Mouse (Mus musculus): Measurements from ENCODE around the gene Kif19a. TPM values are rescaled to one million over a fixed set of nuclear protein-coding genes. Genes with fewer than 3 reads are reported as not detected.

Gene Kif19a
- polyA plus RNA-seq, 1 experiment from 2014 or later = 0.66 TPM

DNA sequence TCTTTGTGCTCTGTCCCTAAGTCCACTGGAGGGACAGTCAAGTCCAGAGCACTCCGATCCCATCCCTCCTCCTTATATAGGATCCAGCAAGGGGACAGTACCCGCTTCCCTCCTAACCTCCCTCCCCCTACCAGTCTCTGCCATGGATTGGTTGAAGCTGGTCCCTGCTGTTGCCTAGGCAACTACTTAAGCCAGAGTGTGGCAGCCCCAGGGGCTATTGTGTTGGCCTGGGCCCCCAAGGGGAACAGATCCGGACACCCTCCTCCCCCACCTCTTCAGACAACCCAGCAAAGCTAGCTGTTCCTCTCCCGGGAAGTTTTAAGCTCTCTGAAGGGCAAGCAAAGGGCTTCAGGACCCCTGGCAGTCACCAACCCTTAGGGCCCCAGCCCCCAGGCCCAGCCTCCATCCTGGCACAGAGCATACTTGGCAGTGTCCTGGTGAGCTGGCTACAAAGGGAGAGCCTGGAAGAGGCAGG, 30.7 kb downstream of the Kif19a start, which contains the start of gene Btbd17:
TSS of gene Btbd17 (minus strand) at position 98 of the 475 bp plus-strand sequence.
- H3K9me3 ChIP-seq (ENCODE audit: control insufficient read depth, low read length) = no peaks in the 10 kb centered on the region
- no peaks in the 10 kb centered on the region for H3K27me3 ChIP-seq (replicated peaks; ENCODE audit: control insufficient read depth, insufficient read depth, low read length)
- peak within 1 kb of the TSS; percentile 94 for H3K27ac ChIP-seq (ENCODE audit: low read length)
- peak within 1 kb of the TSS; percentile 46 for H3K4me2 ChIP-seq (ENCODE audit: low read length)
- peak; percentile 80 for ATAC-seq
- peaks cover 53% of the 10 kb centered on the region for H3K4me1 ChIP-seq (replicated peaks; ENCODE audit: control insufficient read depth, insufficient read depth, low read length)
- 0% methylated on average over 4 of the region's 4 CpGs for WGBS
- H3K36me3 ChIP-seq (ENCODE audit: control insufficient read depth, insufficient read depth) = no peaks in the 10 kb centered on the region
- H3K9ac ChIP-seq (replicated peaks; ENCODE audit: low read depth, low read length) = peak within 1 kb of the TSS; percentile 41
- peak within 1 kb of the TSS; percentile 40 for H3K4me3 ChIP-seq (replicated peaks; ENCODE audit: low read length)

DNA sequence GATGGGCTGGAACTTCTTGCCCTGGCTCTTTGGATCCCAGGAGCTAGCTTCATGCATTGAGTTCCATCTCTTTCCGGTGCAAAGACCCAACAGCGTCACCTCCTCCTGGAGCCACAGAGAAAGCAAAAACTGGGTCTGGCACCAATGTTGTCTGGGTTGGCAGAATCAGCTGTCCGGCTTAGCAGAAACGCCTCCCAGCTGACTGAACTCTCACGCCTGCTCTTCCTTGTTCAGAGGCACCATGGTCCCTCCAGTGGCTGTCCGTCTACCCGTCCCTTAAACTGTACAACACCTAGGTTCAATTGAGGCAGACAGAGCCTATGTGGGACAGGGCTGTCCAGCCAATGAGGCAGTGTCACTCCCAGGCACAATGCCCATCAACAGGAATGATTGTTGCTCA, 32.0 kb downstream of the Kif19a start:
- no peaks in the 10 kb centered on the region for H3K9me3 ChIP-seq (ENCODE audit: control insufficient read depth, low read length)
- no peaks in the 10 kb centered on the region for H3K36me3 ChIP-seq (ENCODE audit: control insufficient read depth, insufficient read depth)
- 90% methylated on average over 7 of the region's 7 CpGs for WGBS
- H3K4me1 ChIP-seq (replicated peaks; ENCODE audit: control insufficient read depth, insufficient read depth, low read length) = peaks cover 44% of the 10 kb centered on the region
- H3K4me2 ChIP-seq (ENCODE audit: low read length) = no peak overlapping the region
- H3K9ac ChIP-seq (replicated peaks; ENCODE audit: low read depth, low read length) = no peak overlapping the region
- no peak overlapping the region for H3K4me3 ChIP-seq (replicated peaks; ENCODE audit: low read length)
- ATAC-seq = no peak
- H3K27ac ChIP-seq (ENCODE audit: low read length) = no peak overlapping the region
- H3K27me3 ChIP-seq (replicated peaks; ENCODE audit: control insufficient read depth, insufficient read depth, low read length) = no peaks in the 10 kb centered on the region

DNA sequence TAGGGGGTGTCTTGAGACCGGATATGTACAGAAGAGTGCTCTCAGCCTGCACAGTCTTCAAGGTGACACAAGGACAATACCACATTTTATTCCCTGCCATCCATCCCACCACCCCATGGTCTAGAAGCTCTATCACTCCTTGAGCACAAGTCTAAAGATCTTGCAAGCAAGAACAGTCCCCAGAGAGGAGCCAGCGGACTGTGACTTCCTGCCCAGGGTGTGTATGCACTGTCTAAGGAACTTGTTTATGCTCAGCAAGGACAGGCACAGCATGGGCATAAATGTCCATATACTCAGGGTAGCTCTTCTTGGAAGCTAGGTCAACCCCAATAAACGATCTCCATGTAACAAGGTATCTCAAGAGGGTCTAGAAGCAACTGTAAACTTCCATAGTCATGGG, 32.8 kb downstream of the Kif19a start:
- no peak overlapping the region for H3K9ac ChIP-seq (replicated peaks; ENCODE audit: low read depth, low read length)
- 96% methylated on average over 3 of the region's 3 CpGs for WGBS

DNA sequence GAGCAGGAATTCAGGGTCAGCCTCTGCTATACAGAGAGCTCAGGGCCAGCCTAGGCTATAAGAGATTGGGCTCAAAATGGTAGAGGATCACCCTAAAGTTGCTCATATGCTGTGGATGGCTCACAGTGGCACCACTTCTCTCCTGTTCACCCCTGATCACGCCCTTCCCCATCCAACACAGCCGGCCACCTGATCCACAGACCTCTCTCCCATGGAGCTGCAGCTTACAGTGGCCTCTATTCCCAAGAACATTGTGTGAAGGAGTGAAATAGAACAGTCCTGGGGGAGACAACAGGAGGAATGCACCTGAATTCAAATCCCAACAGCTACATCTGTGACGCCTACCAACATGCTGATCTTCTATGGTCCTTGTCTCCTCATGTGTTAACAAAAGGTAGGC, 33.4 kb downstream of the Kif19a start, which contains the start of gene Gpr142:
TSS of gene Gpr142 (plus strand) at position 301 of the 400 bp plus-strand sequence.
- ATAC-seq = no peak

More for the DNA sequence above, 32.8 kb downstream of the Kif19a start:
- Histone ChIP-seq H3K27me3 (replicated peaks; ENCODE audit: control insufficient read depth, insufficient read depth, low read length) (no peaks in the 10 kb centered on the region), H3K4me2 (ENCODE audit: low read length) (no peak overlapping the region), H3K4me3 (replicated peaks; ENCODE audit: low read length) (no peak overlapping the region), H3K4me1 (replicated peaks; ENCODE audit: control insufficient read depth, insufficient read depth, low read length) (peaks cover 39% of the 10 kb centered on the region), H3K9me3 (ENCODE audit: control insufficient read depth, low read length) (no peaks in the 10 kb centered on the region), H3K27ac (ENCODE audit: low read length) (no peak overlapping the region), H3K36me3 (ENCODE audit: control insufficient read depth, insufficient read depth) (no peaks in the 10 kb centered on the region)
- no peak for ATAC-seq

DNA sequence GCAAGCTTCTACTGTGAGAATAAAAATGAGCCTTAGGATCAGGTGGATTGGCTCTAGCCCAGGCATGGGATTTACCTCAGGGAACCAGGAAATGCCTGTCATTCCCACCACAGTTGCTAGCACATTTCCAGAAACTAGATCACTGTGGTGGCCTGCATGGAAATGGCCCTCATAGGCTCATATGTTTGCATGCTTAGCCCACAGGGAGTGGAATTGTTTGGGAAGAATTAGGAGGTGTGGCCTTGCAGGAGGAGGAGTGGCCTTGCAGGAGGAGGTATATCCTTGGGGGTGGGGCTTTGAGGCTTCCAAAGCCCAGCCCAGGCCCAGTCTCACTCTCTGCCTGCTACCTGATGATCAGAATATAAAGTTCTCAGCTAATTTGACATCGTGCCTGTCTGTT, 36.7 kb downstream of the Kif19a start:
- no peaks in the 10 kb centered on the region for H3K36me3 ChIP-seq (ENCODE audit: control insufficient read depth, insufficient read depth)
- 89% methylated on average over 1 of the region's 1 CpGs for WGBS
- peaks cover 9% of the 10 kb centered on the region for H3K4me1 ChIP-seq (replicated peaks; ENCODE audit: control insufficient read depth, insufficient read depth, low read length)
- no peak for ATAC-seq
- no peak overlapping the region for H3K27ac ChIP-seq (ENCODE audit: low read length)
- no peak overlapping the region for H3K9ac ChIP-seq (replicated peaks; ENCODE audit: low read depth, low read length)
- no peak overlapping the region for H3K4me2 ChIP-seq (ENCODE audit: low read length)
- H3K27me3 ChIP-seq (replicated peaks; ENCODE audit: control insufficient read depth, insufficient read depth, low read length) = no peaks in the 10 kb centered on the region
- no peaks in the 10 kb centered on the region for H3K9me3 ChIP-seq (ENCODE audit: control insufficient read depth, low read length)
- no peak overlapping the region for H3K4me3 ChIP-seq (replicated peaks; ENCODE audit: low read length)

More for the DNA sequence above, 33.4 kb downstream of the Kif19a start, which contains the start of gene Gpr142:
- H3K9ac ChIP-seq (replicated peaks; ENCODE audit: low read depth, low read length) = no peak within 1 kb of the TSS
- no peaks in the 10 kb centered on the region for H3K36me3 ChIP-seq (ENCODE audit: control insufficient read depth, insufficient read depth)
- H3K4me3 ChIP-seq (replicated peaks; ENCODE audit: low read length) = no peak within 1 kb of the TSS
- H3K4me2 ChIP-seq (ENCODE audit: low read length) = no peak within 1 kb of the TSS
- no peaks in the 10 kb centered on the region for H3K27me3 ChIP-seq (replicated peaks; ENCODE audit: control insufficient read depth, insufficient read depth, low read length)
- 98% methylated on average over 3 of the region's 3 CpGs for WGBS
- H3K9me3 ChIP-seq (ENCODE audit: control insufficient read depth, low read length) = no peaks in the 10 kb centered on the region
- peaks cover 36% of the 10 kb centered on the region for H3K4me1 ChIP-seq (replicated peaks; ENCODE audit: control insufficient read depth, insufficient read depth, low read length)
- H3K27ac ChIP-seq (ENCODE audit: low read length) = no peak within 1 kb of the TSS

DNA sequence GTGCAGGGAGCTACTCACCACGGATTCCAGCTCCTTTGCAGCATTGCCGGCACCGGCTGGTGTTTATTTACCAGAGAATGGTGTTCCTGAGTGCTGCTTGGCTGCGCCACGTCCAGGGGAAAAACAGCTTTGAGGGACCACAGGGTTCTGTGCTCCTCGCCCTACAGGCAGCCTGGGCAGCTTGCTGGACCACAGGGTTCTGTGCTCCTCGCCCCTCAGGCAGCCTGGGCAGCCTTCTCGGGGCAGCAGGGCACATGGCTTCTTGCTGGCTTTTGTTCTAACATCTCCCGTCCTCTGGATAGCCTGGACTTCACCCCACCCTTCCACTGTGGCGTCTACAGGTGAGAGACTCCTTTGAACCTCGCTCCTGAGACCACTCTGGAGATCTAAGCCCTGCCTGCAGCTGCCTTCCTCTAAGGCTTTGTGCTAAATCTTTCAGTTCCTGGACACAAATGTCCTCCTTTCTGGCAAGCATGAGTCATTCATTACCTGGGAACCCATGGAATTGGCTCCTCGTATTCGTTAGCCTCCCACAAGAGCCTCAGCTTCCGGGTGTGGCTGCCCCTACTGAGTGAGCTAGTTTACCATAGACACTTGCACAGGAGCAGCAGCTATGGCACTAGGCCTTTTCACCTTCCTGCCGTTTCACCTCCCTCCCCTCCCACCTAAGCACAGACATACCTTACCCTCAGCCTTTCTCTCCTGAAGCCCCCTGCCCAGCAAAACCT, 37.5 kb downstream of the Kif19a start:
- Histone ChIP-seq H3K27ac (ENCODE audit: low read length) (no peak overlapping the region), H3K4me3 (replicated peaks; ENCODE audit: low read length) (no peak overlapping the region), H3K9me3 (ENCODE audit: control insufficient read depth, low read length) (no peaks in the 10 kb centered on the region), H3K4me1 (replicated peaks; ENCODE audit: control insufficient read depth, insufficient read depth, low read length) (peaks cover 13% of the 10 kb centered on the region), H3K9ac (replicated peaks; ENCODE audit: low read depth, low read length) (no peak overlapping the region), H3K27me3 (replicated peaks; ENCODE audit: control insufficient read depth, insufficient read depth, low read length) (no peaks in the 10 kb centered on the region), H3K4me2 (ENCODE audit: low read length) (no peak overlapping the region), H3K36me3 (ENCODE audit: control insufficient read depth, insufficient read depth) (no peaks in the 10 kb centered on the region)
- no peak for ATAC-seq
- WGBS = 64% methylated on average over 15 of the region's 15 CpGs

DNA sequence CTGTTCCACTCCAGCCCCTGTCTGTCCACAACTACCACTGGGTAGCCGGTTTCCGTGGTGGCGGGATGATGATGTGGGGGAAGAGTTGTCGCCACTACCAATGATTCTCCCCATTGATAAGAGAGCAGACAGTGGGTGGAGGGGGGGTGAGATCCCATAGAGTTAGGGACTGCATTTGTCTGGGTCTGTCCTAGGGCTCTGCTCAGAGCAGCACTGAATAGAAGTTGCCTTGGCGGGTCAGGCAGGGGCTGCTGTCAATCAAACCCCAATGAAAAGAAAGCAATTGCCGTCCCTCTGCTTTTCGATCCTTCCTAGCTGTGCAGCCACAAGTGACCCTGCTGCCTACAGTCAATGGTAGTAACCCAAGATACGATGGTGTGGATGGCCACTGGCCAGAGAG, 38.8 kb downstream of the Kif19a start:
- ATAC-seq = no peak
- no peak overlapping the region for H3K4me2 ChIP-seq (ENCODE audit: low read length)
- H3K9me3 ChIP-seq (ENCODE audit: control insufficient read depth, low read length) = no peaks in the 10 kb centered on the region
- no peak overlapping the region for H3K4me3 ChIP-seq (replicated peaks; ENCODE audit: low read length)
- no peak overlapping the region for H3K9ac ChIP-seq (replicated peaks; ENCODE audit: low read depth, low read length)
- 27% methylated on average over 8 of the region's 8 CpGs for WGBS
- H3K27me3 ChIP-seq (replicated peaks; ENCODE audit: control insufficient read depth, insufficient read depth, low read length) = no peaks in the 10 kb centered on the region
- peaks cover 14% of the 10 kb centered on the region for H3K4me1 ChIP-seq (replicated peaks; ENCODE audit: control insufficient read depth, insufficient read depth, low read length)
- H3K36me3 ChIP-seq (ENCODE audit: control insufficient read depth, insufficient read depth) = no peaks in the 10 kb centered on the region
- no peak overlapping the region for H3K27ac ChIP-seq (ENCODE audit: low read length)

DNA sequence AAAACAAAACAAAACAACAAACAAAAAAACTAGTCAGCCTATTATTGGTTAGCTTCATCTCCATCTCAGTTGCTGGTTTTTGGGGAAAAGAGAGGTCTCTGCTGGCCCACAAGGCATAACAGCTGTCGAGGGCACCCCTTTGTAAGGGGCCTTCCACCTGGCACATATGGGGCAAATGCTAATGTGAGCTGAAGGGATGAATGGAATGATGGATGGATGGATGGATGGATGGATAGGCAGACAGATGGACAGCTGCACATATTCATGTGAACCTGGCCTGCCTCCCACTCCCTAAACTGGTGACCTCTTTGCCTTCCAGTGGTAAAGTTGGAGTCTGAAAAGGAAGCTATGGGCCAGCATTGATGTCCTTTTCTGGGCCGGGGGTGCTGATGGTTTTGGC, 41.8 kb downstream of the Kif19a start:
- H3K4me1 ChIP-seq (replicated peaks; ENCODE audit: control insufficient read depth, insufficient read depth, low read length) = peaks cover 14% of the 10 kb centered on the region
- 49% methylated on average over 2 of the region's 2 CpGs for WGBS
- H3K4me3 ChIP-seq (replicated peaks; ENCODE audit: low read length) = no peak overlapping the region
- no peak for ATAC-seq
- no peaks in the 10 kb centered on the region for H3K36me3 ChIP-seq (ENCODE audit: control insufficient read depth, insufficient read depth)
- H3K9ac ChIP-seq (replicated peaks; ENCODE audit: low read depth, low read length) = no peak overlapping the region
- no peaks in the 10 kb centered on the region for H3K27me3 ChIP-seq (replicated peaks; ENCODE audit: control insufficient read depth, insufficient read depth, low read length)
- H3K4me2 ChIP-seq (ENCODE audit: low read length) = no peak overlapping the region
- H3K9me3 ChIP-seq (ENCODE audit: control insufficient read depth, low read length) = no peaks in the 10 kb centered on the region
- H3K27ac ChIP-seq (ENCODE audit: low read length) = no peak overlapping the region

DNA sequence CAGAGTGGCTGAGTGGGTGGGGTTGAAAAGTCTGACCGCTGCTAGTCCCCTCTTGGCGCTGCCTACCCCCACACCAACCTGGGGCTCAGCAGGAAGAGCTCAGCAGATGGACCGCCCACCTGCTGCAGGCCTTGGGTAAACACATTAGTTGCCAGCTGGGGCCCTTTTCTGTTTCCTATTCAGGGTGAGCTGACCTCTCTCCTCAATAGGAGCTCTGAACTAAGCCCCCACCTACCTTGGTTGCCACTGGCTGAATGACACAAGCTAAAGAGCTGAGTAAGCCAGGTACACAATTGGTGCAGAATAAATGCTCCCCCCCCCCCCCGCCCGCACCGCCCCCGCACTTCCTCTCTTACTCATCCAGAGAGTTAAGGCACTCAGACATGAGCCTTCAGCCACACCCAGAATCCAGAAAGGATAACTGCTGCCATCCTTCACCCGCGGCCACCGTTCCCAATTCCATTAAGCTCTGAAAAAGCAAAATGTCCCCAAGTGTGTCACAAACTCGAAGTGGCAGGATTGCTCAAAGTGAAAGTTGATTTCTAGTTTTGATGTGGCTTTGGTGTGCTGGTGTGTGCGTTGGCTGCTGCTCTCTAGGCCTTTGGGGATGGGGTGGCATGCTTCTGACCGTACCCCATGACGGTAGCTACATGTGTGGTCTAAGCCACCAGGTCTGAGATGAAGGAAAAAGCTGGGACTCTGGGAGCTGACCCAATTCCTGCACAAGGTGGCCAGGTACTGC, 42.7 kb downstream of the Kif19a start:
- H3K4me3 ChIP-seq (replicated peaks; ENCODE audit: low read length) = no peak overlapping the region
- no peak overlapping the region for H3K9ac ChIP-seq (replicated peaks; ENCODE audit: low read depth, low read length)
- H3K36me3 ChIP-seq (ENCODE audit: control insufficient read depth, insufficient read depth) = no peaks in the 10 kb centered on the region
- no peaks in the 10 kb centered on the region for H3K27me3 ChIP-seq (replicated peaks; ENCODE audit: control insufficient read depth, insufficient read depth, low read length)
- ATAC-seq = peak; percentile 40; the same call in 1 of the 2 replicates
- H3K27ac ChIP-seq (ENCODE audit: low read length) = no peak overlapping the region
- H3K4me1 ChIP-seq (replicated peaks; ENCODE audit: control insufficient read depth, insufficient read depth, low read length) = peaks cover 14% of the 10 kb centered on the region
- no peaks in the 10 kb centered on the region for H3K9me3 ChIP-seq (ENCODE audit: control insufficient read depth, low read length)
- 31% methylated on average over 14 of the region's 14 CpGs for WGBS
- no peak overlapping the region for H3K4me2 ChIP-seq (ENCODE audit: low read length)

Data from forebrain, embryonic 16.5 days (tissue).